Mouse (Mus musculus): ENCODE measurements around the gene Fahd1.

- no peak for TF ChIP-seq CTCF (IDR thresholded peaks at IDR 0.05; ENCODE audit: borderline replicate concordance, insufficient read depth, low read depth, low read length)
- no peak for TF ChIP-seq POLR2A (IDR thresholded peaks at IDR 0.05; ENCODE audit: borderline replicate concordance, insufficient read depth, low read length)
Observed at GRCm38 (mm10) chr17:24874989-24875388, 24.8 kb upstream of the Fahd1 start.

Measured in cerebellum, adult 2 months (tissue).